Mouse (Mus musculus) heart, adult 2 months (tissue): ENCODE measurements around the gene Fam213b. TPM values are rescaled to one million over a fixed set of nuclear protein-coding genes. Genes with fewer than 3 reads are reported as not detected.

Source experiments
- DNase-seq, 2 experiments: peaks; one replicate each; pipeline ENCODE4 v3.0.0; 2021
- H3K27ac ChIP-seq: fragments of 200-600 bp; 2 replicates; pipeline ENCODE4 v1.8.1; 2022
- H3K27me3 ChIP-seq: fragments of 200-500 bp; 2 replicates; pipeline ENCODE4 v1.6.1; 2012; ENCODE audit warnings: mild to moderate bottlenecking, low read length, inconsistent platforms, mixed read lengths; ENCODE audit not compliant: control insufficient read depth, insufficient read depth
- H3K36me3 ChIP-seq: fragments of 200-500 bp; 2 replicates; pipeline ENCODE4 v1.6.1; 2012; ENCODE audit warnings: low read length, inconsistent platforms; ENCODE audit not compliant: control insufficient read depth, insufficient read depth
- H3K4me1 ChIP-seq: fragments of 200-500 bp; 2 replicates; pipeline ENCODE4 v1.6.1; 2011; ENCODE audit warnings: low read length; ENCODE audit not compliant: control insufficient read depth, insufficient read depth
- H3K4me3 ChIP-seq: fragments of 200-600 bp; 2 replicates; pipeline ENCODE4 v1.8.1; 2022
- H3K79me2 ChIP-seq: fragments of 200-500 bp; replicated peaks from 2 replicates; pipeline ENCODE4 v1.6.1; 2012; ENCODE audit warnings: mild to moderate bottlenecking, inconsistent platforms, low read length, moderate library complexity, mixed read lengths; ENCODE audit not compliant: control insufficient read depth, insufficient read depth
- H3K9ac ChIP-seq: fragments of 200-500 bp; 2 replicates; pipeline ENCODE4 v1.6.1; 2012; ENCODE audit warnings: low read depth, mild to moderate bottlenecking, control low read depth, inconsistent platforms, low read length, mixed read lengths
- CTCF ChIP-seq: fragments of 200-600 bp; IDR thresholded peaks from 2 replicates; pipeline ENCODE4 v1.8.1; 2022; ENCODE audit warnings: antibody characterized with exemption, mild to moderate bottlenecking, moderate library complexity
- EP300 ChIP-seq: fragments of 200-500 bp; IDR thresholded peaks from 2 replicates; pipeline ENCODE4 v1.6.1; 2011; ENCODE audit warnings: low read depth, low read length, control low read depth; ENCODE audit not compliant: insufficient read depth
- POLR2A ChIP-seq: fragments of 200-500 bp; IDR thresholded peaks from 2 replicates; pipeline ENCODE4 v1.6.1; 2011; ENCODE audit warnings: mild to moderate bottlenecking, low read depth, low read length, control low read depth; ENCODE audit not compliant: insufficient read depth
- WGBS: fragments of 180-500 bp; shearing (Covaris S2); methylation state at CpG from one replicate; pipeline ENCODE4 v1.1.7; 2018; 5-methylcytosine and 5-hydroxymethylcytosine counted together
- intact Hi-C: fragments of 180-260 bp; cut with DNase I; formaldehyde crosslinking; loops from one replicate; pipeline ENCODE4 v1.15.1; 2025
- polyA plus RNA-seq: library from polyadenylated mRNA; depleted of rRNA; stranded (reverse); fragments of >200 nt; gene quantifications from 2 replicates; pipeline ENCODE4 v1.2.3, GENCODE M21; 2012; rRNA removed
- total RNA-seq, 2 experiments: library from RNA; stranded (reverse); gene quantifications; 2 replicates each; pipeline ENCODE4 v1.2.3; 2021

Fam213b gene
- total and polyA plus RNA-seq, 3 experiments, result 77.1 to 95.9 (median 77.3) TPM

DNA sequence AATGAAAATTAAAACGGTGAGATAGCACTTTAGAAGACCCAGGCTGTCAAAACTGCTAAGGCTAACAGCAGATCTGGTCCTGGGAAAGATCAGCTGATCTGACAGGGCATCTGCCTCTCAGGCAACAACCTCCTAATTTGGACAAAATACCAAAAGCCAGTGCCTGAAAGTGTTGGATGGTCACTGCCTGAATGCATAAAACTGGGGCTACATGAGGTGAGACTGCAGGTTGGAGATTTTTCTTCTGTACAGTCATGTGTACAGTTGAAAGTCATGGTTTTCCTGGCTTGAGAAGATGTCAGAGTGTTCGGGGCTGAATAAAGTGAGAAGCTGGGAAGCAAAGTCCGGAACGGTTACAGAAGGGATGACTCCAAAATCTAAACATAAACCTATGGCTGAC is 45.1 kb downstream of the Fam213b start:
- Histone ChIP-seq H3K27ac (no peak overlapping the region), H3K4me1 (no peaks in the 10 kb centered on the region; the same call in 1 of the 2 replicates), H3K27me3 (peaks cover 6% of the 10 kb centered on the region; the same call in 1 of the 2 replicates), H3K79me2 (no peaks in the 10 kb centered on the region), H3K9ac (no peak overlapping the region), H3K4me3 (no peak overlapping the region), H3K36me3 (no peaks in the 10 kb centered on the region)
- no peak for DNase-seq
- TF ChIP-seq CTCF (no peak), EP300 (no peak), POLR2A (no peak)
- 48% methylated on average over 4 of the region's 4 CpGs for WGBS
- intact Hi-C loops, result no loop called here

DNA sequence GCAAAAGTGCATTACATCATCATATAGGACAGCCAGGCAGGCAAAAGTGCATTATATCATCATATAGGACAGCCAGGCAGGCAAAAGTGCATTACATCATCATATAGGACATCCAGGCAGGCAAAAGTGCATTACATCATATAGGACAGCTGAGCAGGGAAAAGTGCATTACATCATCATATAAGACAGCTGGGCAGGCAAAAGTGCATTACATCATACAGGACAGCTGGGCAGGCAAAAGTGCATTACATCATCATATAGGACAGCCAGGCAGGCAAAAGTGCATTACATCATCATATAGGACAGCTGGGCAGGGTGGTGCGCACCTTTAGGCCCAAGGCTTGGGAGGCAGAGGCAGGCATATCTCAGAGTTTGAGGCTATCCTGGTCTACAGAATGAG is 46.2 kb downstream of the Fam213b start:
- intact Hi-C loops, result no loop called here
- Histone ChIP-seq H3K27me3 (peaks cover 6% of the 10 kb centered on the region; the same call in 1 of the 2 replicates), H3K4me3 (no peak overlapping the region), H3K27ac (no peak overlapping the region), H3K4me1 (no peaks in the 10 kb centered on the region; the same call in 1 of the 2 replicates), H3K9ac (no peak overlapping the region), H3K79me2 (no peaks in the 10 kb centered on the region), H3K36me3 (no peaks in the 10 kb centered on the region)
- WGBS, result 90% methylated on average over 1 of the region's 1 CpGs
- TF ChIP-seq POLR2A (no peak), EP300 (no peak), CTCF (no peak)
- no peak for DNase-seq

Other genes with a start within 250 kb of the Fam213b start
- not detected for gene Actrt2, start 231.3 kb downstream of the Fam213b start, total RNA-seq
- 0.18 and 0.47 TPM in 2 replicates for gene Actrt2, start 231.3 kb downstream of the Fam213b start, polyA plus RNA-seq
- gene Ttc34, start 61.7 kb downstream of the Fam213b start, total RNA-seq, result under 1 TPM; 0.09 to 0.10 TPM
- gene Ttc34, start 61.7 kb downstream of the Fam213b start, polyA plus RNA-seq, result 0.12 and 0.31 TPM in 2 replicates
- gene Mmel1, start 29.6 kb downstream of the Fam213b start, total RNA-seq, result not detected
- gene Mmel1, start 29.6 kb downstream of the Fam213b start, polyA plus RNA-seq, result 0.16 TPM in 1 of 2 replicates, not detected in the other
- 1 to 10 TPM; 6.1 to 7.0 TPM for gene Tnfrsf14, start 29.4 kb upstream of the Fam213b start, total RNA-seq
- gene Tnfrsf14, start 29.4 kb upstream of the Fam213b start, polyA plus RNA-seq, result 16.1 and 18.8 TPM in 2 replicates
- gene Hes5, start 61.8 kb upstream of the Fam213b start, total RNA-seq, result not detected
- 0.10 TPM in 1 of 2 replicates, not detected in the other for gene Hes5, start 61.8 kb upstream of the Fam213b start, polyA plus RNA-seq
- gene Pank4, start 65.0 kb upstream of the Fam213b start, total RNA-seq, result 10 to 100 TPM; 40.7 to 43.9 TPM
- gene Pank4, start 65.0 kb upstream of the Fam213b start, polyA plus RNA-seq, result 59.6 and 81.2 TPM in 2 replicates
- not detected for gene Plch2, start 157.6 kb upstream of the Fam213b start, total RNA-seq
- 0.06 and 1.1 TPM in 2 replicates for gene Plch2, start 157.6 kb upstream of the Fam213b start, polyA plus RNA-seq
- 10 to 100 TPM; 18.4 to 19.4 TPM for gene Pex10, start 167.9 kb upstream of the Fam213b start, total RNA-seq
- 26.5 and 26.7 TPM in 2 replicates for gene Pex10, start 167.9 kb upstream of the Fam213b start, polyA plus RNA-seq
- gene Rer1, start 187.2 kb upstream of the Fam213b start, total RNA-seq, result 10 to 100 TPM; 67.6 to 74.7 TPM
- 54.7 and 102 TPM in 2 replicates for gene Rer1, start 187.2 kb upstream of the Fam213b start, polyA plus RNA-seq
- gene Morn1, start 187.4 kb upstream of the Fam213b start, total RNA-seq, result 1 to 10 TPM; 1.1 to 1.3 TPM
- gene Morn1, start 187.4 kb upstream of the Fam213b start, polyA plus RNA-seq, result 2.5 and 2.6 TPM in 2 replicates